Mouse (Mus musculus) limb, embryonic 13.5 days (tissue): Measurements from ENCODE around the gene Yjefn3. TPM values are rescaled to one million over a fixed set of nuclear protein-coding genes. Genes with fewer than 3 reads are reported as not detected.
"Not testable (repeated sequence)": the region's sequence is repeated elsewhere in the genome, so short reads cannot be mapped to it uniquely, and the experiment has no call there.

Experiments used
- ATAC-seq: fragments of 200-750 bp; cut with Nextera tagmentation; 2 replicates; pipeline ENCODE4 v1.8.0; 2017; ENCODE audit warnings: low read depth, moderate number of reproducible peaks, moderate TSS enrichment; ENCODE audit not compliant: low FRiP score
- H3K27ac ChIP-seq: fragments of 300-500 bp; sonication (generic); 2 replicates; pipeline ENCODE4 v1.5.1; 2015; ENCODE audit warnings: inconsistent platforms, mild to moderate bottlenecking, moderate library complexity
- H3K27me3 ChIP-seq: fragments of 300-500 bp; sonication (generic); 2 replicates; pipeline ENCODE4 v1.6.1; 2015; ENCODE audit warnings: mild to moderate bottlenecking, inconsistent platforms
- H3K36me3 ChIP-seq: fragments of 300-500 bp; sonication (generic); 2 replicates; pipeline ENCODE4 v1.6.1; 2015; ENCODE audit warnings: inconsistent platforms, mild to moderate bottlenecking, moderate library complexity
- H3K4me1 ChIP-seq: fragments of 300-500 bp; sonication (generic); 2 replicates; pipeline ENCODE4 v1.6.1; 2015; ENCODE audit warnings: inconsistent platforms
- H3K4me2 ChIP-seq: fragments of 300-500 bp; sonication (generic); replicated peaks from 2 replicates; pipeline ENCODE4 v1.6.1; 2015; ENCODE audit warnings: inconsistent platforms, mild to moderate bottlenecking, moderate library complexity
- H3K4me3 ChIP-seq: fragments of 300-500 bp; sonication (generic); 2 replicates; pipeline ENCODE4 v1.5.1; 2015; ENCODE audit warnings: moderate library complexity, mild to moderate bottlenecking, inconsistent platforms
- H3K9ac ChIP-seq: fragments of 300-500 bp; sonication (generic); 2 replicates; pipeline ENCODE4 v1.6.1; 2015; ENCODE audit warnings: mild to moderate bottlenecking, inconsistent platforms
- H3K9me3 ChIP-seq: fragments of 300-500 bp; sonication (generic); 2 replicates; pipeline ENCODE4 v1.6.1; 2016; ENCODE audit warnings: inconsistent platforms
- WGBS: fragments of 180-500 bp; shearing (Covaris S2); methylation state at CpG from one replicate; pipeline ENCODE4 v1.1.7; 2015; 5-methylcytosine and 5-hydroxymethylcytosine counted together
- polyA plus RNA-seq: library from polyadenylated mRNA; unstranded; fragments of >200 nt; fragmentation: Nextera tagmentation; extraction: Ambion mirVana; gene quantifications from 2 replicates; pipeline ENCODE4 v1.2.1, GENCODE M21; 2015

The Yjefn3 gene
- polyA plus RNA-seq, result 4.2 and 6.6 TPM in 2 replicates

- Histone ChIP-seq H3K4me2 (peak within 1 kb of the TSS; percentile 99), H3K27me3 (no peaks in the 10 kb centered on the region), H3K36me3 (peaks cover 22% of the 10 kb centered on the region), H3K4me1 (peaks cover 54% of the 10 kb centered on the region), H3K4me3 (peak within 1 kb of the TSS; percentile 61), H3K27ac (peak within 1 kb of the TSS; percentile 90), H3K9me3 (no peaks in the 10 kb centered on the region), H3K9ac (peak within 1 kb of the TSS; percentile 80)
- peak; percentile 7; the same call in 1 of the 2 replicates for ATAC-seq
- 4% methylated on average over 89 of the region's 89 CpGs for WGBS
Measured at GRCm38 (mm10) chr8:69902163-69903062, at the start of gene Yjefn3, which contains the start of the genes Tssk6 and Ndufa13. Gene Yjefn3, minus strand, starts transcription at chr8:69902712. Gene Tssk6, plus strand, starts transcription at chr8:69902184. Gene Ndufa13, minus strand, starts transcription at chr8:69902558.

- WGBS, result 93% methylated on average over 2 of the region's 2 CpGs
- Histone ChIP-seq H3K27ac (no peak overlapping the region), H3K4me1 (no peaks in the 10 kb centered on the region), H3K27me3 (no peaks in the 10 kb centered on the region), H3K9me3 (no peaks in the 10 kb centered on the region), H3K36me3 (peaks cover 40% of the 10 kb centered on the region), H3K4me2 (no peak overlapping the region), H3K9ac (no peak overlapping the region), H3K4me3 (no peak overlapping the region)
- ATAC-seq, result no peak
Measured at GRCm38 (mm10) chr8:69950300-69950699, 47.8 kb upstream of the Yjefn3 start.

DNA sequence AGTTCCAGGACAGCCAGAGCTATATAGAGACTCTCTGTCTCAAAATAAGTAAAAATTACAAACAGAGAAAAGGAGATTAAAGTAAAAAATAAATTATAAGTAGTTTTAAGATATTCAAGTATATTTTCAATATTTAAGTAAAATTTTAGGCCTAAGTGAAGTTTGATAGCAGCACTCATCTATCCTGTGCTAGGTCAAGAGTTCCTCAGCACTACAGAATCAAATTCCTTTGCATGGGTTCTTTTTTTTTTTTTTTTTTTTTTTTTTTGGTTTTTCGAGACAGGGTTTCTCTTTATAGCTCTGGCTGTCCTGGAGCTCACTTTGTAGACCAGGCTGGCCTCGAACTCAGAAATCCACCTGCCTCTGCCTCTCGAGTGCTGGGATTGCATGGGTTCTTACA, 40.0 kb upstream of the Yjefn3 start:
- H3K36me3 ChIP-seq, result peaks cover 17% of the 10 kb centered on the region
- H3K27me3 ChIP-seq, ATAC-seq, H3K9me3 ChIP-seq, H3K27ac ChIP-seq, H3K9ac ChIP-seq, H3K4me2 ChIP-seq, H3K4me3 ChIP-seq: not testable (repeated sequence)
- H3K4me1 ChIP-seq, result peaks cover 12% of the 10 kb centered on the region
- WGBS, result 78% methylated on average over 3 of the region's 3 CpGs

DNA sequence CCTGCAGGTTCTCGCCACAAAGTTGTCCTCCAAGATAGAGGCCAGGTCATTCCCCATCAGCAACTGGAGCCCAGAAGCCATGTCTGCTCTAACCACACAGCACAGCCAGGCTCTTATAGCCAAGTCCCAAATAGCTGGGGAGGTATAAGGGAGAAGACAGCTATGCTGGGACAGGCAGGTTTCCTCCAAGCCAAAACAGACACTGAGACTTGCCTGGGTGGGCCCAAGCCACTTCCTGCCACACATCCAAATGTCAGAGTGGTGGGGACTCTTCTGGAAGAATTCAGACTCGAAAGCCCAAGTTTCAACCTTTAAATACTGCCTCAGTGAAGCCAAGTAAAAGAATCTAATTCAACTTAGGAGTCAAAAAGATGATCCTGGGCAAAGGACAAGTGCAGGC, 37.9 kb upstream of the Yjefn3 start:
- H3K4me3 ChIP-seq, result no peak overlapping the region
- no peak overlapping the region; the same call in 1 of the 2 replicates for H3K27ac ChIP-seq
- WGBS, result 93% methylated on average over 2 of the region's 2 CpGs
- no peak overlapping the region for H3K4me2 ChIP-seq
- H3K9me3 ChIP-seq, result no peaks in the 10 kb centered on the region
- peaks cover 18% of the 10 kb centered on the region for H3K4me1 ChIP-seq
- ATAC-seq, result no peak
- no peaks in the 10 kb centered on the region for H3K27me3 ChIP-seq
- H3K9ac ChIP-seq, result no peak overlapping the region
- H3K36me3 ChIP-seq, result peaks cover 5% of the 10 kb centered on the region

GRCm38 (mm10) chr8:69939633-69940032, 37.1 kb upstream of the Yjefn3 start:
- Histone ChIP-seq H3K9ac (no peak overlapping the region), H3K9me3 (no peaks in the 10 kb centered on the region), H3K4me2 (no peak overlapping the region), H3K36me3 (peaks cover 13% of the 10 kb centered on the region), H3K27ac (no peak overlapping the region), H3K4me3 (no peak overlapping the region), H3K27me3 (no peaks in the 10 kb centered on the region), H3K4me1 (peaks cover 18% of the 10 kb centered on the region)
- ATAC-seq, result peak; percentile 78; the same call in 1 of the 2 replicates
- 28% methylated on average over 3 of the region's 3 CpGs for WGBS

DNA sequence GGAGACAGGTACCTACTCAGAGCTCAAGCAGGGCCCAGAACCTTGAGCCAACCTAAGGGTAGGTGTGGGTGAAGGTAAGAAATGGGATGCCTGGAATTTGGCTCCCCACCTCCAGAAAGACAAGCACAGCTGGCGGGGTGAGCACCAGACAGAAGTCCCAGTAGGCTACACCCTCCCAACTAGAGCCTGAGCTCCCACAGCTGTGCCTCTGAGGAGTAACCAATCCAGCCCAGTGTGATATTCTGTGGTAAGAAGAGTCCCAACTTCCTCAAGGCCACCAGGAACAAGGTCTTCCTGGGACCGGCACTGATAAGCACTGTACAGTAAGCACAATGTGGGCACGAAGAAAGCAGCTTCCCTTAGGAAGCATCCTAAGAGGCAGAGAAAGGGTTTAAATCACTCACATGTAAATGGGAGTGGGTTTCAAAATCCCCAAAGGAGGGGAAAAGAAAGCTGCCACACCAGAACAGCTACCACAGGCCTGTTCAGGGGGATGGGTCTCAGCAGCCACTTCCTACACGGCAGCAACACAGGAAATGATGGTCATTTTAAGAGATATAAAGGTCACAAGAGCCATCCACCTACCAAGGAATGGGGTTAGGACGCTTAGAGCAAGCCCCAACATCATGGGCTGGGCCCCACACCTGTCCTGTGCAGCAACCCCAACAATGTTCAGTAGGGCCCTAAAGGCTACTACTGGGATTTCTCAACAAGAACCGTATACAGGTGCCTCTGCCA, 35.9 kb upstream of the Yjefn3 start:
- WGBS, result 79% methylated on average over 6 of the region's 6 CpGs
- ATAC-seq, result no peak
- Histone ChIP-seq H3K9ac (no peak overlapping the region), H3K9me3 (no peaks in the 10 kb centered on the region), H3K36me3 (peaks cover 23% of the 10 kb centered on the region), H3K27ac (no peak overlapping the region), H3K4me2 (no peak overlapping the region), H3K4me3 (no peak overlapping the region), H3K27me3 (no peaks in the 10 kb centered on the region), H3K4me1 (peaks cover 18% of the 10 kb centered on the region)

- WGBS, result 90% methylated on average over 3 of the region's 3 CpGs
Measured at GRCm38 (mm10) chr8:69937466-69937865, 35.0 kb upstream of the Yjefn3 start.

GRCm38 (mm10) chr8:69936050-69936794, 33.7 kb upstream of the Yjefn3 start:
- 72% methylated on average over 7 of the region's 7 CpGs for WGBS

More at GRCm38 (mm10) chr8:69937466-69937865, 35.0 kb upstream of the Yjefn3 start:
- Histone ChIP-seq H3K4me3 (no peak overlapping the region), H3K27me3 (no peaks in the 10 kb centered on the region), H3K9me3 (no peaks in the 10 kb centered on the region), H3K9ac (no peak overlapping the region), H3K27ac (no peak overlapping the region), H3K4me1 (peaks cover 18% of the 10 kb centered on the region), H3K36me3 (peaks cover 31% of the 10 kb centered on the region), H3K4me2 (no peak overlapping the region)
- ATAC-seq, result no peak

GRCm38 (mm10) chr8:69935431-69935830, 32.9 kb upstream of the Yjefn3 start:
- Histone ChIP-seq H3K4me1 (peaks cover 16% of the 10 kb centered on the region), H3K4me2 (no peak overlapping the region), H3K27me3 (no peaks in the 10 kb centered on the region), H3K9ac (no peak overlapping the region), H3K9me3 (no peaks in the 10 kb centered on the region), H3K36me3 (peaks cover 37% of the 10 kb centered on the region), H3K4me3 (no peak overlapping the region), H3K27ac (no peak overlapping the region)
- 88% methylated on average over 3 of the region's 3 CpGs for WGBS
- no peak for ATAC-seq

More at GRCm38 (mm10) chr8:69936050-69936794, 33.7 kb upstream of the Yjefn3 start:
- H3K9me3 ChIP-seq, result no peaks in the 10 kb centered on the region
- H3K27ac ChIP-seq, result 0 out of 2 replicates have a peak overlapping the region, but pooled peaks have one; percentile 39
- no peak overlapping the region for H3K4me2 ChIP-seq
- H3K4me3 ChIP-seq, result no peak overlapping the region
- peaks cover 34% of the 10 kb centered on the region for H3K36me3 ChIP-seq
- H3K4me1 ChIP-seq, result peaks cover 18% of the 10 kb centered on the region
- peak; percentile 74 for ATAC-seq
- no peak overlapping the region; the same call in 1 of the 2 replicates for H3K9ac ChIP-seq
- H3K27me3 ChIP-seq, result no peaks in the 10 kb centered on the region

- no peak overlapping the region for H3K9ac ChIP-seq
Measured at GRCm38 (mm10) chr8:69934582-69934981, 32.1 kb upstream of the Yjefn3 start.

GRCm38 (mm10) chr8:69933811-69934210, 31.3 kb upstream of the Yjefn3 start:
- H3K27ac ChIP-seq, result no peak overlapping the region
- no peaks in the 10 kb centered on the region for H3K9me3 ChIP-seq
- no peak overlapping the region for H3K4me3 ChIP-seq
- H3K4me2 ChIP-seq, result no peak overlapping the region
- WGBS, result 74% methylated on average over 2 of the region's 2 CpGs
- H3K9ac ChIP-seq, result no peak overlapping the region
- ATAC-seq, result no peak
- H3K27me3 ChIP-seq, result no peaks in the 10 kb centered on the region
- peaks cover 38% of the 10 kb centered on the region for H3K36me3 ChIP-seq
- peaks cover 7% of the 10 kb centered on the region for H3K4me1 ChIP-seq

More at GRCm38 (mm10) chr8:69934582-69934981, 32.1 kb upstream of the Yjefn3 start:
- Histone ChIP-seq H3K27ac (no peak overlapping the region), H3K27me3 (no peaks in the 10 kb centered on the region), H3K9me3 (no peaks in the 10 kb centered on the region), H3K36me3 (peaks cover 37% of the 10 kb centered on the region), H3K4me2 (no peak overlapping the region), H3K4me1 (peaks cover 8% of the 10 kb centered on the region), H3K4me3 (no peak overlapping the region)
- ATAC-seq, result no peak
- WGBS, result 90% methylated on average over 5 of the region's 5 CpGs
